Comparison of ENCODE assay signal across 12 mouse cellular contexts in the genomic region with DNA sequence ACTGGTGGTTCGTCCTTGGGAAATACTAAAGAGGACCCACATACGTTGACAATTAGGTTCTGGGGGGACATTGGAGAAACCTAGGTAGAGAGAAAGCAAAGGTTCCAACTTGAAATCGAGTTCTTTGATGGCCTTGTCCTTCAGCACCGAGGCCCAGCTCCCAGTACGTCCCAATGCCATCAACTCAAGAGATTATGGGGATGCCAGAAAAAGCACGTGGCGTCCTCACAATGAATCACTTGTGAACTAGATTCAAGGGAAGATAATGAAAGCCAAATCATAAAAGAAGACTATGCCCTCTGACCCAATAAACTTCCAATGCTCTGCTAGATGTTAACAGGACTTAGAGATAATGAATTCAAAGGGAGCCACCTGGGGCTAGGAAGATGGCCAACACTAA.
"Had no signal": no experiment of that assay in that cellular context is flagged by ENCODE, and none has a peak within 500 bp of the region (broad histone marks: within the 10 kb centered on the region; RNA-seq: fewer than 3 reads in every experiment).

No protein-coding gene starts in this region.

- DNase-seq: gastrocnemius, postnatal 10 days; gastrocnemius, postnatal 25 days; heart, adult 18-20 months; heart, postnatal 10 days; heart, postnatal 4 days; kidney, adult 2 months; kidney, postnatal 10 days; kidney, postnatal 25 days; kidney, postnatal 4 days; liver; liver, embryonic 13.5 days; liver, postnatal 0 days had no signal
